Mouse (Mus musculus) midbrain, embryonic 15.5 days (tissue): Measurements from ENCODE around the gene Arhgef3. TPM values are rescaled to one million over a fixed set of nuclear protein-coding genes. Genes with fewer than 3 reads are reported as not detected.

Source experiments
- ATAC-seq: fragments of 200-750 bp; cut with Nextera tagmentation; replicated peaks from 2 replicates; pipeline ENCODE4 v1.8.0; 2017; ENCODE audit warnings: moderate TSS enrichment
- H3K27ac ChIP-seq: fragments of 300-500 bp; sonication (generic); 2 replicates; pipeline ENCODE4 v1.5.1; 2015; ENCODE audit warnings: mild to moderate bottlenecking, inconsistent platforms
- H3K27me3 ChIP-seq: fragments of 300-500 bp; sonication (generic); replicated peaks from 2 replicates; pipeline ENCODE4 v1.6.1; 2015; ENCODE audit warnings: inconsistent platforms
- H3K36me3 ChIP-seq: fragments of 300-500 bp; sonication (generic); replicated peaks from 2 replicates; pipeline ENCODE4 v1.6.1; 2015; ENCODE audit warnings: inconsistent platforms
- H3K4me1 ChIP-seq: fragments of 300-500 bp; sonication (generic); 2 replicates; pipeline ENCODE4 v1.6.1; 2015; ENCODE audit warnings: inconsistent platforms
- H3K4me2 ChIP-seq: fragments of 300-500 bp; sonication (generic); 2 replicates; pipeline ENCODE4 v1.6.1; 2015; ENCODE audit warnings: inconsistent platforms, mild to moderate bottlenecking, moderate library complexity
- H3K4me3 ChIP-seq: fragments of 300-500 bp; sonication (generic); 2 replicates; pipeline ENCODE4 v1.5.1; 2015; ENCODE audit warnings: mild to moderate bottlenecking, inconsistent platforms
- H3K9ac ChIP-seq: fragments of 300-500 bp; sonication (generic); 2 replicates; pipeline ENCODE4 v1.6.1; 2015; ENCODE audit warnings: mild to moderate bottlenecking, inconsistent platforms
- H3K9me3 ChIP-seq: fragments of 300-500 bp; sonication (generic); 2 replicates; pipeline ENCODE4 v1.6.1; 2016; ENCODE audit warnings: inconsistent platforms
- WGBS: fragments of 180-500 bp; shearing (Covaris S2); methylation state at CpG from one replicate; pipeline ENCODE4 v1.1.7; 2015; ENCODE audit warnings: mixed read lengths; 5-methylcytosine and 5-hydroxymethylcytosine counted together
- polyA plus RNA-seq: library from polyadenylated mRNA; unstranded; fragments of >200 nt; fragmentation: Nextera tagmentation; extraction: Ambion mirVana; gene quantifications from 2 replicates; pipeline ENCODE4 v1.2.1, GENCODE M21; 2015

Gene Arhgef3
- polyA plus RNA-seq, 1 experiment from 2014 or later, result 6.8 TPM

GRCm38 (mm10) chr14:27325537-27325936 lies 210.8 kb downstream of the Arhgef3 start:
- Histone ChIP-seq H3K4me3 (no peak overlapping the region), H3K9me3 (no peaks in the 10 kb centered on the region), H3K9ac (no peak overlapping the region), H3K4me1 (no peaks in the 10 kb centered on the region), H3K27me3 (no peaks in the 10 kb centered on the region), H3K36me3 (no peaks in the 10 kb centered on the region), H3K27ac (no peak overlapping the region), H3K4me2 (no peak overlapping the region)
- WGBS, result 84% methylated on average over 6 of the region's 6 CpGs
- ATAC-seq, result no peak

- H3K4me2 ChIP-seq, result no peak overlapping the region
- H3K4me1 ChIP-seq, result no peaks in the 10 kb centered on the region
- no peak overlapping the region for H3K27ac ChIP-seq
- ATAC-seq, result no peak
- no peak overlapping the region for H3K4me3 ChIP-seq
- H3K27me3 ChIP-seq, result no peaks in the 10 kb centered on the region
- no peak overlapping the region for H3K9ac ChIP-seq
- 70% methylated on average over 3 of the region's 3 CpGs for WGBS
- H3K36me3 ChIP-seq, result no peaks in the 10 kb centered on the region
- H3K9me3 ChIP-seq, result no peaks in the 10 kb centered on the region
These were observed 213.2 kb downstream of the Arhgef3 start for GRCm38 (mm10) chr14:27327862-27328261.

- ATAC-seq, result no peak
- Histone ChIP-seq H3K9me3 (no peaks in the 10 kb centered on the region), H3K27ac (no peak overlapping the region), H3K4me3 (no peak overlapping the region), H3K4me2 (no peak overlapping the region), H3K27me3 (no peaks in the 10 kb centered on the region), H3K9ac (no peak overlapping the region), H3K36me3 (no peaks in the 10 kb centered on the region), H3K4me1 (no peaks in the 10 kb centered on the region)
- 90% methylated on average over 3 of the region's 3 CpGs for WGBS
These were observed 214.3 kb downstream of the Arhgef3 start for GRCm38 (mm10) chr14:27328952-27329351.

- no peak overlapping the region for H3K4me2 ChIP-seq
- no peak for ATAC-seq
- H3K4me3 ChIP-seq, result no peak overlapping the region
- no peaks in the 10 kb centered on the region for H3K36me3 ChIP-seq
- WGBS, result 72% methylated on average over 10 of the region's 10 CpGs
- no peaks in the 10 kb centered on the region for H3K9me3 ChIP-seq
- H3K9ac ChIP-seq, result no peak overlapping the region
- H3K27ac ChIP-seq, result no peak overlapping the region
- peaks cover 6% of the 10 kb centered on the region for H3K27me3 ChIP-seq
- H3K4me1 ChIP-seq, result peaks cover 14% of the 10 kb centered on the region
These were observed 216.9 kb downstream of the Arhgef3 start for GRCm38 (mm10) chr14:27331490-27332035.

- ATAC-seq, result peak; percentile 37; the same call in 1 of the 2 replicates
- WGBS, result 41% methylated on average over 4 of the region's 4 CpGs
These were observed 217.8 kb downstream of the Arhgef3 start for GRCm38 (mm10) chr14:27332359-27332987.

GRCm38 (mm10) chr14:27335331-27336207 lies 220.9 kb downstream of the Arhgef3 start:
- no peaks in the 10 kb centered on the region for H3K9me3 ChIP-seq
- peaks cover 14% of the 10 kb centered on the region for H3K4me1 ChIP-seq
- H3K36me3 ChIP-seq, result no peaks in the 10 kb centered on the region
- WGBS, result 2% methylated on average over 37 of the region's 37 CpGs
- peaks cover 15% of the 10 kb centered on the region for H3K27me3 ChIP-seq
- peak overlapping the region; percentile 61 for H3K9ac ChIP-seq
- peak overlapping the region; percentile 97 for H3K4me2 ChIP-seq
- no peak overlapping the region for H3K27ac ChIP-seq
- peak overlapping the region; percentile 67 for H3K4me3 ChIP-seq
- peak; percentile 94 for ATAC-seq

More at GRCm38 (mm10) chr14:27332359-27332987, 217.8 kb downstream of the Arhgef3 start:
- no peaks in the 10 kb centered on the region for H3K9me3 ChIP-seq
- H3K4me2 ChIP-seq, result no peak overlapping the region
- no peak overlapping the region for H3K27ac ChIP-seq
- no peak overlapping the region for H3K4me3 ChIP-seq
- no peaks in the 10 kb centered on the region for H3K36me3 ChIP-seq
- H3K9ac ChIP-seq, result no peak overlapping the region
- H3K4me1 ChIP-seq, result peaks cover 14% of the 10 kb centered on the region
- peaks cover 14% of the 10 kb centered on the region for H3K27me3 ChIP-seq

- Histone ChIP-seq H3K4me1 (peaks cover 14% of the 10 kb centered on the region), H3K4me2 (peak overlapping the region; percentile 97), H3K27me3 (peaks cover 15% of the 10 kb centered on the region), H3K36me3 (no peaks in the 10 kb centered on the region), H3K27ac (no peak overlapping the region), H3K9me3 (no peaks in the 10 kb centered on the region), H3K4me3 (peak overlapping the region; percentile 67), H3K9ac (peak overlapping the region; percentile 61)
- ATAC-seq, result peak; percentile 70
- 4% methylated on average over 34 of the region's 34 CpGs for WGBS
These were observed 221.8 kb downstream of the Arhgef3 start for GRCm38 (mm10) chr14:27336208-27337114.

- Histone ChIP-seq H3K4me1 (peaks cover 14% of the 10 kb centered on the region), H3K27ac (no peak overlapping the region), H3K36me3 (no peaks in the 10 kb centered on the region), H3K4me3 (peak overlapping the region; percentile 67), H3K9me3 (no peaks in the 10 kb centered on the region), H3K27me3 (peaks cover 15% of the 10 kb centered on the region), H3K4me2 (no peak overlapping the region), H3K9ac (no peak overlapping the region)
- 80% methylated on average over 6 of the region's 6 CpGs for WGBS
- ATAC-seq, result no peak
These were observed 222.5 kb downstream of the Arhgef3 start for GRCm38 (mm10) chr14:27337156-27337555.

GRCm38 (mm10) chr14:27338034-27338708 lies 223.5 kb downstream of the Arhgef3 start:
- ATAC-seq, result no peak
- Histone ChIP-seq H3K4me1 (peaks cover 14% of the 10 kb centered on the region), H3K9me3 (no peaks in the 10 kb centered on the region), H3K36me3 (no peaks in the 10 kb centered on the region), H3K27ac (no peak overlapping the region), H3K27me3 (peaks cover 15% of the 10 kb centered on the region), H3K4me2 (no peak overlapping the region), H3K9ac (no peak overlapping the region), H3K4me3 (no peak overlapping the region)
- 37% methylated on average over 12 of the region's 12 CpGs for WGBS

- Histone ChIP-seq H3K4me2 (no peak overlapping the region), H3K4me3 (no peak overlapping the region), H3K9me3 (no peaks in the 10 kb centered on the region), H3K36me3 (no peaks in the 10 kb centered on the region), H3K4me1 (peaks cover 7% of the 10 kb centered on the region), H3K27me3 (peaks cover 9% of the 10 kb centered on the region), H3K27ac (no peak overlapping the region), H3K9ac (no peak overlapping the region)
- no peak for ATAC-seq
- 87% methylated on average over 5 of the region's 5 CpGs for WGBS
These were observed 226.2 kb downstream of the Arhgef3 start for GRCm38 (mm10) chr14:27340682-27341415.

- WGBS, result 87% methylated on average over 5 of the region's 5 CpGs
- no peak overlapping the region for H3K4me3 ChIP-seq
- no peak overlapping the region for H3K9ac ChIP-seq
- no peaks in the 10 kb centered on the region for H3K36me3 ChIP-seq
- ATAC-seq, result no peak
- no peak overlapping the region for H3K4me2 ChIP-seq
- H3K27ac ChIP-seq, result no peak overlapping the region
- H3K9me3 ChIP-seq, result no peaks in the 10 kb centered on the region
- H3K4me1 ChIP-seq, result peaks cover under 1% of the 10 kb centered on the region; the same call in 1 of the 2 replicates
- peaks cover 9% of the 10 kb centered on the region for H3K27me3 ChIP-seq
These were observed 226.8 kb downstream of the Arhgef3 start for GRCm38 (mm10) chr14:27341486-27341885.
